Mouse (Mus musculus): ENCODE measurements around the gene Oaf. TPM values are rescaled to one million over a fixed set of nuclear protein-coding genes. Genes with fewer than 3 reads are reported as not detected.

Gene Oaf
- polyA plus RNA-seq, 1 experiment from 2014 or later: 4.1 TPM

DNA sequence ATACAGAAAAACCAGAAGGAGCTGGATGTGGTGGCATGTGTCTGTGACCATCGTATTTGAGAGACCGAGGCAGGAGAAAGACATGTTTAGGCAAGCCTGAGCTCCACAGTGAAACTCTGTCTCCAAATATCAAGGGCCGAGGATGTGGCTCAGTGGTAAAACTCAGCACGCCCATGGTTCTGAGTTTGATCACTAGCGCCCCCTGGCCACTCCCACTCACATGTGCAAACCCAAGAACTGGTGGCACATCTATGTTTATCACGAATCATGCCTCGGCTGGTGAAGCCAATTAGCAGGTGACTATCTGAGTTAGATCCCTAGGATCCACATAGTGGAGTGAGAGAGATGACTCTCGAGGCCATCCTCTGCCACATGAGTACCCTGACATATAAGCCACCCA lies 27.6 kb upstream of the Oaf start:
- no peak overlapping the region for H3K4me2 ChIP-seq (ENCODE audit: low read length)
- WGBS: 82% methylated on average over 8 of the region's 8 CpGs
- H3K9me3 ChIP-seq (ENCODE audit: control insufficient read depth, low read length): no peaks in the 10 kb centered on the region; the same call in none of the 2 replicates
- H3K27ac ChIP-seq (ENCODE audit: low read depth, low read length): no peak overlapping the region
- no peak overlapping the region for H3K4me3 ChIP-seq (ENCODE audit: low read length)
- peaks cover 5% of the 10 kb centered on the region for H3K4me1 ChIP-seq (ENCODE audit: control insufficient read depth, insufficient read depth, low read depth, low read length)
- ATAC-seq: no peak
- peaks cover 28% of the 10 kb centered on the region for H3K27me3 ChIP-seq (replicated peaks; ENCODE audit: control insufficient read depth, insufficient read depth, low read length)
- no peak overlapping the region for H3K9ac ChIP-seq (ENCODE audit: low read depth, low read length)
- H3K36me3 ChIP-seq (ENCODE audit: control insufficient read depth, insufficient read depth, low read length): no peaks in the 10 kb centered on the region

GRCm38 (mm10) chr9:43265194-43265593 lies 25.5 kb upstream of the Oaf start:
- H3K36me3 ChIP-seq (ENCODE audit: control insufficient read depth, insufficient read depth, low read length): no peaks in the 10 kb centered on the region
- WGBS: 48% methylated on average over 9 of the region's 9 CpGs
- no peaks in the 10 kb centered on the region; the same call in none of the 2 replicates for H3K9me3 ChIP-seq (ENCODE audit: control insufficient read depth, low read length)
- H3K27me3 ChIP-seq (replicated peaks; ENCODE audit: control insufficient read depth, insufficient read depth, low read length): peaks cover 8% of the 10 kb centered on the region; the same call in 1 of the 2 replicates
- H3K27ac ChIP-seq (ENCODE audit: low read depth, low read length): no peak overlapping the region
- no peak overlapping the region for H3K4me2 ChIP-seq (ENCODE audit: low read length)
- H3K4me1 ChIP-seq (ENCODE audit: control insufficient read depth, insufficient read depth, low read depth, low read length): no peaks in the 10 kb centered on the region
- no peak overlapping the region for H3K9ac ChIP-seq (ENCODE audit: low read depth, low read length)
- no peak overlapping the region for H3K4me3 ChIP-seq (ENCODE audit: low read length)
- no peak for ATAC-seq

GRCm38 (mm10) chr9:43263946-43264451 lies 24.3 kb upstream of the Oaf start:
- Histone ChIP-seq H3K4me3 (ENCODE audit: low read length) (no peak overlapping the region), H3K27ac (ENCODE audit: low read depth, low read length) (no peak overlapping the region), H3K9ac (ENCODE audit: low read depth, low read length) (no peak overlapping the region), H3K36me3 (ENCODE audit: control insufficient read depth, insufficient read depth, low read length) (no peaks in the 10 kb centered on the region), H3K4me1 (ENCODE audit: control insufficient read depth, insufficient read depth, low read depth, low read length) (no peaks in the 10 kb centered on the region), H3K4me2 (ENCODE audit: low read length) (no peak overlapping the region), H3K27me3 (replicated peaks; ENCODE audit: control insufficient read depth, insufficient read depth, low read length) (0 out of 2 replicates have a peak, but pooled peaks cover 2% of the 10 kb centered on the region), H3K9me3 (ENCODE audit: control insufficient read depth, low read length) (no peaks in the 10 kb centered on the region; the same call in none of the 2 replicates)
- no peak for ATAC-seq
- WGBS: 16% methylated on average over 11 of the region's 11 CpGs

GRCm38 (mm10) chr9:43262811-43263550 lies 23.3 kb upstream of the Oaf start:
- Histone ChIP-seq H3K9ac (ENCODE audit: low read depth, low read length) (no peak overlapping the region), H3K27ac (ENCODE audit: low read depth, low read length) (no peak overlapping the region)
- WGBS: 63% methylated on average over 9 of the region's 9 CpGs

GRCm38 (mm10) chr9:43262390-43262789 lies 22.7 kb upstream of the Oaf start:
- no peak for ATAC-seq
- H3K9me3 ChIP-seq (ENCODE audit: control insufficient read depth, low read length): no peaks in the 10 kb centered on the region
- no peaks in the 10 kb centered on the region for H3K4me1 ChIP-seq (ENCODE audit: control insufficient read depth, insufficient read depth, low read depth, low read length)
- H3K36me3 ChIP-seq (ENCODE audit: control insufficient read depth, insufficient read depth, low read length): no peaks in the 10 kb centered on the region
- H3K4me3 ChIP-seq (ENCODE audit: low read length): no peak overlapping the region
- 0 out of 2 replicates have a peak, but pooled peaks cover 2% of the 10 kb centered on the region for H3K27me3 ChIP-seq (replicated peaks; ENCODE audit: control insufficient read depth, insufficient read depth, low read length)
- no peak overlapping the region for H3K4me2 ChIP-seq (ENCODE audit: low read length)
- no peak overlapping the region for H3K27ac ChIP-seq (ENCODE audit: low read depth, low read length)
- no peak overlapping the region for H3K9ac ChIP-seq (ENCODE audit: low read depth, low read length)
- 71% methylated on average over 4 of the region's 4 CpGs for WGBS

More at GRCm38 (mm10) chr9:43262811-43263550, 23.3 kb upstream of the Oaf start:
- ATAC-seq: no peak
- Histone ChIP-seq H3K27me3 (replicated peaks; ENCODE audit: control insufficient read depth, insufficient read depth, low read length) (0 out of 2 replicates have a peak, but pooled peaks cover 2% of the 10 kb centered on the region), H3K4me2 (ENCODE audit: low read length) (no peak overlapping the region), H3K36me3 (ENCODE audit: control insufficient read depth, insufficient read depth, low read length) (no peaks in the 10 kb centered on the region), H3K4me3 (ENCODE audit: low read length) (no peak overlapping the region), H3K9me3 (ENCODE audit: control insufficient read depth, low read length) (no peaks in the 10 kb centered on the region), H3K4me1 (ENCODE audit: control insufficient read depth, insufficient read depth, low read depth, low read length) (no peaks in the 10 kb centered on the region)

GRCm38 (mm10) chr9:43261941-43262340 lies 22.2 kb upstream of the Oaf start:
- Histone ChIP-seq H3K27me3 (replicated peaks; ENCODE audit: control insufficient read depth, insufficient read depth, low read length) (0 out of 2 replicates have a peak, but pooled peaks cover 2% of the 10 kb centered on the region), H3K27ac (ENCODE audit: low read depth, low read length) (no peak overlapping the region), H3K4me3 (ENCODE audit: low read length) (no peak overlapping the region), H3K9ac (ENCODE audit: low read depth, low read length) (no peak overlapping the region), H3K36me3 (ENCODE audit: control insufficient read depth, insufficient read depth, low read length) (no peaks in the 10 kb centered on the region), H3K4me2 (ENCODE audit: low read length) (no peak overlapping the region), H3K4me1 (ENCODE audit: control insufficient read depth, insufficient read depth, low read depth, low read length) (no peaks in the 10 kb centered on the region), H3K9me3 (ENCODE audit: control insufficient read depth, low read length) (no peaks in the 10 kb centered on the region)
- 48% methylated on average over 2 of the region's 2 CpGs for WGBS
- no peak for ATAC-seq

DNA sequence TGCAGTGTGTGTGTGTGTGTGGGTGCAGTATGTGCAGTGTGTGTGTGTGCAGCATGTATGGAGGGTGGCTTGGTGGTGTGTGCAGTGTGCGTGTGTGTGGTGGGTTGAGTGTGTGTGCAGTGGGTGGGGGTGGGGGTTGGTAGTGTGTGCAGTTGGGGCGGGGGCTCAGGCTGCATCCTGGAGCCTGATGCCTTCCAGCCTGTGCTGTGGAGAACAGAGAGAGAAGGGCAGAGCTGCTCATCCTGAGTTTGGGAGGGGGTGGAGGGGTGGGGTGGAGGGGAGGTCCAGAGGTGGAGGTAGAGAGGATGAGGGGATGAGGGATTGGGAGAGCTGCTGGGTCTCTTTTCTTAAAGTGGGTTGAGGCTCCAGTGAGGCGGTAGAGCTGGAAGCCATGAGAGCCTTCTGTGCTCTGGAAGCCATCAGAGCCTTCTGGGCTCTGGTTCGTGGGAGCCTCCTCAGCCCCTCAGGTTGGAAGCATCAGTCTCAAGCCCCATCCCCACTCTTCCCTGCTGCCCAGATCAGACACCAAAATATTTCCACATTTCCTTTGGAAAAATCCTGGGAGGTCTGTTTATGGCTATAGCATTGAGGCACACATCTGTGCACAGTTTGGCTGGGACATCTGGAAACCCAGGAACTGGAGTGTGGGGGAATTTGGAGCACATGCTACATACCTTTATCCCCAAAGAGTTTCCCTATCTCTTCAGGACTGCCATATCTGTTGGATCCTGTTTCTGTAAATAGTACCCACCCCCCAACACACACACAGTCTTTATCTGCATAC lies 21.6 kb upstream of the Oaf start:
- no peaks in the 10 kb centered on the region for H3K9me3 ChIP-seq (ENCODE audit: control insufficient read depth, low read length)
- 69% methylated on average over 4 of the region's 4 CpGs for WGBS
- H3K9ac ChIP-seq (ENCODE audit: low read depth, low read length): no peak overlapping the region
- H3K4me3 ChIP-seq (ENCODE audit: low read length): no peak overlapping the region
- H3K36me3 ChIP-seq (ENCODE audit: control insufficient read depth, insufficient read depth, low read length): no peaks in the 10 kb centered on the region
- H3K4me1 ChIP-seq (ENCODE audit: control insufficient read depth, insufficient read depth, low read depth, low read length): no peaks in the 10 kb centered on the region
- H3K27me3 ChIP-seq (replicated peaks; ENCODE audit: control insufficient read depth, insufficient read depth, low read length): 0 out of 2 replicates have a peak, but pooled peaks cover 2% of the 10 kb centered on the region
- no peak overlapping the region for H3K27ac ChIP-seq (ENCODE audit: low read depth, low read length)
- ATAC-seq: no peak
- H3K4me2 ChIP-seq (ENCODE audit: low read length): no peak overlapping the region

DNA sequence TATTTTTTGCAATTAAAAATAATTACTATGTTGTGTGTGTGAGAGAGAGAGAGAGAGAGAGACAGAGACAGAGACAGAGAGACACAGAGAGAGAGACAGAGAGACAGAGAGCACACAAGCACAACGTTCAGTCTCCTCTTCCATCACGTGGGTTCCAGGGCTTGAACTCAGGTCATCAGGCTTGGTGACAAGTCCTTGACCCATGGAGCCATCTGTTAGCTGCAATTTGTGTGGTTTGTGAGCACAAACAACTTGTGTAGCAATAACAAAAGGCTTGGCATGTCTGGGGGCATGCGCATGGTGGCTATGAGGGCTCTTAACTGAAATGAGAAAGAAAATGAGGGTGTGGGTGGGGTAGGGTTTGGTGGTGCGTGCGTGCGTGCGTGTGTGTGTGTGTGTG lies 20.9 kb upstream of the Oaf start:
- WGBS: 88% methylated on average over 7 of the region's 7 CpGs
- H3K36me3 ChIP-seq (ENCODE audit: control insufficient read depth, insufficient read depth, low read length): no peaks in the 10 kb centered on the region
- H3K9ac ChIP-seq (ENCODE audit: low read depth, low read length): no peak overlapping the region
- no peak overlapping the region for H3K4me2 ChIP-seq (ENCODE audit: low read length)
- H3K27me3 ChIP-seq (replicated peaks; ENCODE audit: control insufficient read depth, insufficient read depth, low read length): no peaks in the 10 kb centered on the region
- ATAC-seq: no peak
- H3K27ac ChIP-seq (ENCODE audit: low read depth, low read length): no peak overlapping the region
- no peaks in the 10 kb centered on the region for H3K4me1 ChIP-seq (ENCODE audit: control insufficient read depth, insufficient read depth, low read depth, low read length)
- H3K4me3 ChIP-seq (ENCODE audit: low read length): no peak overlapping the region
- no peaks in the 10 kb centered on the region for H3K9me3 ChIP-seq (ENCODE audit: control insufficient read depth, low read length)

DNA sequence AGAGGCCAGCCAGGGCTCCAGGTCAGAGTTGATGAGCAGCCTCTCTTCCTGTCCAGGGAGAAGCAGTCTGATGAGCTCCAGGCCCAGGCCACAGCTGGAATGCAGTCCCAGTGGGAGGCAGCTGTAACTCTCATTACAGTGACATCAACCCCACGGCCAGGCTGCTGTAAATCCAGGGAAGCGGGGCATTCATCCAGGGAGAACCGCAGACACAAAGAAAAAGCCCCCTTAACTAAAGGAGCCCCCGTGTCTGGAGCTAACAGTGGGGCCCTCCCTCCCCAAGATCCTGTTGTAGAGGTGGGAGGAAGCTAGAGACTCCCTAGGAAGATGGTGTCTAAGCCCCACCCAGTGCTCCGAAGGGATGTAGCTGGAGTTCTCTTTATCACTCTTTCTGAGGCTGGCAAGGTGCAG lies 13.6 kb upstream of the Oaf start:
- Histone ChIP-seq H3K36me3 (ENCODE audit: control insufficient read depth, insufficient read depth, low read length) (no peaks in the 10 kb centered on the region), H3K4me3 (ENCODE audit: low read length) (no peak overlapping the region), H3K4me1 (ENCODE audit: control insufficient read depth, insufficient read depth, low read depth, low read length) (no peaks in the 10 kb centered on the region), H3K9ac (ENCODE audit: low read depth, low read length) (no peak overlapping the region), H3K27me3 (replicated peaks; ENCODE audit: control insufficient read depth, insufficient read depth, low read length) (no peaks in the 10 kb centered on the region), H3K4me2 (ENCODE audit: low read length) (no peak overlapping the region), H3K9me3 (ENCODE audit: control insufficient read depth, low read length) (no peaks in the 10 kb centered on the region), H3K27ac (ENCODE audit: low read depth, low read length) (no peak overlapping the region)
- 30% methylated on average over 5 of the region's 5 CpGs for WGBS
- no peak for ATAC-seq

Measured in hindbrain, embryonic 16.5 days (tissue).